Mouse (Mus musculus) brain, embryonic 18.5 days (tissue): ENCODE data around the gene Gli2.

Source experiments
- DNase-seq: peaks from one replicate; pipeline ENCODE4 v3.0.0-alpha.2; 2012; ENCODE audit warnings: low read depth, low spot score

Gene Gli2

DNA sequence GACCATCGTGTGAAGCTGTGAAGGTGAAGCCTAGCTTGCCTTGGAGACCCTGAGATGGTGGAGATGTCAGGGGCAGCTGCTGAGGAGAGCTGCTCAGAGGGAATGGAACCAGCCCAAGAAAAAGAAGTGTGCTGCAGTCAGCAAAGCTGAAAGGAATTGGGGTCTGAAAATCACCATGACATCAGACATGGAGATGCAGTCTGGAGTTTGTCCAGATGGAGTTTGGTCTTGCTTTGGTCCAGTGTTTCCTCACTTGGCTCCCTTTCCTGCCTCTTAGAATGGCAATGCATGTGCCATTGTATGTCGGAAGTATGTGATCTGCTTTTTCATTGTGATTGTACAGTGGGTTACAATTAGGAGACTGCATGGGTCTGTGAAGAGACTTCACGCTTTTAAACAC is 149.7 kb downstream of the Gli2 start:
- DNase-seq: no peak

DNA sequence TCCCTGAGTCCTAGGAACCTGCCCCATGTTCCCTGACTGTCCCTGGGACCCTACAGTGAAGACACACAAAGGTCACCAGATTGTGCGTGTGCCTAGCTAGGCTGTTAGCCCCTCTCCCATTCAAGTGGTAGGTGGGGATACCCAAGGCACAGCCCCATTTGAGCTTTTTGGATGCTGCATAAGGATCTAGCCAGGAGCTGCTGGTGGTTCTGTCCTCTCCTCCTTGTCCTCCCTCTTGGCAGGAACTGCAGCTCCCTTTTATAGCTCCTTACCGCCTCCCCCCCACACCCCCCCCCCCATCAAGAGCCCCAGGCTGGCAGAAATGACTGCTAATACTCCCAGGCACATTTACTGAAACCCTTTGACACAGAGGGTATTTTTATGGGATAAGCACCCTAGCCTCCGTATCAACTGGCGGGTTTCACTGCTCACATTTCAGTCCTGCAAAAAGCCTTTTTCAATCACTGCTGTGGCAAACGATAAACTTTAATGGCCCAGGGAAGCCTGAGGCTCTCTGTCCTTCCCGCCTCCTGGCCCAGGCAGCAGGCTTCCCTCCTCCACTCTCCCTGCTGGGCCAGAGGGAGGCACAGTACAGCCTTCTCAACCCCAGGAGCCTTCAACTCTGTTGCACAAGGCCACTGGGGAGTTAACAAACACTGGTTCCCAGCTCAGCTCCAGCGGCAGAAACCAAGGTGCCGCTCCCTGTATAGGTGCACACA is 151.4 kb downstream of the Gli2 start:
- DNase-seq: no peak

DNA sequence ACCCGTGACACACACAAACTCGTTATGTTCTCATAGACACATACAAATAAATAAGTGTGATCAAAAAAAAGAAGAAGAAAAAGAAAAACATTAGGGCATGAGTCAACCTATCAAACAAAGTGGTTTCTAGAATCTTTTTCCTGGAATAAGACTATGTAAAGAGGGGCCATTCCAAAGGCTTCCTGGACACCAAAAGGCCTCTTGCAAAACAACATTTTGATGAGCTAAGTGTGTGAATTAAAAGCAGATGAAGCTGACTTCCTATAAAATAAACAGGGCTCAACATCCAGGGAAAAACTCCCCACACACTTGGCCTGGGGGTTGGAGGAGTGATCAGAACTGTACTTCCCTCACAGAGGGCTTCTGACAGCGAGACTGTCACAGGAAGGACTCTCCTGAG is 155.1 kb downstream of the Gli2 start:
- no peak for DNase-seq

DNA sequence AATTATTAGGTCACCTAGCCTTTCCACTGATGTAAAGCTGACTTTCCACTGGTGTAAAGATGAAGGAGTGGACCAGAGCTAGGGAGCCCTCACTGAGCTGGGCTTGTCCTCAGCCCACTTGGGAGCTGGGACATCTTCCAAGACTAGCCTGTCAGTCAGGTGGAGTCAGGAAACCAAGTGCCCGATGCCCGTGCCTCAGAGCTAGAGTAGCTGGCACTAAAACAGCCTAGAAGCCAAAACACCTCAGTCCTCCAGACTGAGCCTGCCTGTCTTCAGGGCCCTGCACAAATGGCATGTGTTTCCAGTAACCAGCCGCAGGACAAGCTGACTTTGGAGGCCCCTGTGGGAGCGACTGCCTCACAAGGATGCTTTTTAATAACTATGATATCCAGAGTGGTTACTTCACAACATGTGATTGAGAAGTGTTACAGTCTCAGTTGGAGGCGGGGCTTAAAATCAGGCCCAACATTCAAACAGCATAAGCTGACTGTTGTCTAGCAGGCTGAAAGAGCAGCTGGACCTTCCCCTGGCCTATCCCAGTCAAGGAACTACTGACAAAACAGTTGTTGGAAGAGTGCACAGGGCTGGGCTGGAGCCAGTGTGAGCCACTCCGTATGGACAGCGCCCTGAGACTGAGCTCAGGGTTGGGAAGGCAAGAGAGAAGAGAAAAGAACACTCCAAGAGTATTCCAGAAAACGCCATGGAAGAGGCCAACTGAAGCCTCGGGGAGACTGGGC is 158.2 kb downstream of the Gli2 start:
- no peak for DNase-seq

DNA sequence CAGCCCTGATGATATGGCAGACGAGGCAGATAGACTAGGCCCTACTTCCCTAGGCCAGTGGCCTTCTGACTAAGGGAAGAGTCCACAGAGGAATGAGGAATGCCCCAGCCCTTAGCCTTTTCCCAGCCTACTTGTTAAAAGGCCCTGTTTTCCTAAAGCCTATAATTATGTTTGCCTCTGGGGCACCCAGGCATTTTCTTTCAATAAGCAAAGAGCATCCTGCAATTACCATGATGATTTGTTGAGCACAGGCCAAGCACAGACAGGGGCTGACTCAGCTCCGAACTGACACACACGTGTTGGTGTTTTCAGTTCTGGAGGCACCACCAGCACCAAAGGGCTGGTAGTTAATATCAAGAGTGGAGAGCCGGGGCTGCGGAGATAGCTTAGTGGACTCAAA is 162.0 kb downstream of the Gli2 start:
- DNase-seq: no peak

DNA sequence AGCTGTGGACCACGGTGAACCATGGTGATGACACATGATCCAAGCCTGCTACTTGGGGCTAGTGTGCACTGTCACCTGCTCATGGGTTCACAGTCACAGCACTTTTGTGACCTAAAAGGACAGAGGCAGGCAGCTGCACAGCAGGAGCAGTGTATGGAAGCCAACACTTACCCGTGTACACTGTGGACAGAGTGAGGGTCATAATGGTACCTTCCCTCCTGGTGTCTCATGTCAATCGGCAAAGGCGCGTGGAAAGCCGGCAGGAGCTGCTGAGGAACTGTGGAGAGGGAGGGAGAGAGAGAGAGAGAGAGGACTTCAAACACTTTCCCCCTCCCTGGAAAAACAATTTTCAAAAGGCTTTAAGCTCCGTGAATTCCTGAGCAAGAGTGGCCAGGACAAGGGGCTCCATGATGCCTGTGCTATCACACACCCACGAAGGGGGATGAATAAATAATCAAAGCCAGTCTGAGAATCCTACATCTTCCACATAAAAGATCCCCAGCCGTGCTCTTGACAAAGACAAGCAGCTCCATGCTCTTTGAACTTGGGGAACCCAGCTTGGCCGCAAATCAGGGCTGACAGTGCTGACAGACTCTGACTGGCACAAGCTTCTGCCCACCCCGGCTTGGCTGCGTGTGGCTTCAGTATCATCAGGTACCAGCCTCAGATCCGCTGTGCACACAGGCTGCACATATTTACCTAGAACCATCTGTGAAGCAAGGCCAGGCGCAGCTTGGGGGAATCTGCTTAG is 163.1 kb downstream of the Gli2 start:
- no peak for DNase-seq

DNA sequence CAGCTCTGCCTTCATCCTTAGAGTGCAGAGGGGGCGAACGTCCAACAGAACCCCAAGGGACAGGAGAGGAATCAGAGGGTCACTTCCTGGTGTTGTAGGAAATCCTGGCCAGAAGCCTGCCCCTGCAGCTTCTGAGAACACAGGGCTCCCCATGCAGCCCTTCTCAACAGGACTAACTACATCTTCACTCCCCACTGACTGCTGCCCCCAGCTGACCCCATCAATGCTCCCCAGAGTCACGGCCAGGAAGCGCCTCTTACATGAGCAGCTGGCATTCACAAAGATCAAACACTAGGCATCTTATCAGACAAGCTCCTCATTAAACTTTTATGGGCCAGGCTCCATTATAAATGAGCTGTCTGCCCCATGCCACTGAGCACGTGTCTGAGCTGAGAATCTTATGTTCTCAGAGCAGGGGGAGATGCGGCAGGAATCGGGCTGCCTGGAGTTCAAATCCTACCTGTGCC is 172.6 kb downstream of the Gli2 start:
- no peak for DNase-seq

DNA sequence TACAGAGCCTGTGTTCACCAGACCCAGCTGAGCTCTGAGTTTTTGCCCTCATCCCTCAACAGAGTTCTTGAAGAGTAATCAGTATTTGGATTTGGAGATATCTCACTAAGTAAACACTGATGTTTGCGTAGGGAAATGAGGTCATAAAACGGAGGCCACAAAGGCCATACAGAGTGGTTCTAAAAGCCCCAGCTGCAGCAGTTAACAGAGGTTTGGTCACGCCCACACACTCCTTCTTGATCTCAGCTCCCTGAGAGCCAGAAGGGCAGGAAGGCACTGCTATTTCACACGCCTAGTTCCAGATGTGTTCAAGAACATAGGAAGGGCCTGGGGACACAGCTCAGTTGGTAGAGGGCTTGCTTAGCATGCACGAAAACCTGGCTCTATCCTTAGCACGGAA is 175.1 kb downstream of the Gli2 start:
- DNase-seq: no peak

DNA sequence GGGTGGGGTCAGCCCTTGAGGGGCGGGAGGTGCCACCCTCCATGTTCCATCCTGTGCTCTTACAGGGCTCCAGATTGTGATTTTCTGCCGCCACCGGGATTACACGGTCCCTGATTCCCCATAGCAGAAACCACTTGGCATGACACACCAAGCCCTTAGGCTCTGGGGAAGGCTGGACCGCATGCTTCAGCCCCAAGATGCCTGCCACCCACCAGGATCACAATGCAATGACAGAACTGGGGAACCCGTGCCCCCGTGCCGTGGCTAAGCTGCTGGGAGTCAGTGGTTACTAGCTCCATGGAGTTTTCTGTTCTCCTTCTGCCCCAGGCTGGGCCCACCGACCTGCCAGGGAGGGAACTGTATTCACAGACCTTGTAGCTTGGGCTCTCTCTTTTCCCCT is 178.2 kb downstream of the Gli2 start:
- DNase-seq: no peak

DNA sequence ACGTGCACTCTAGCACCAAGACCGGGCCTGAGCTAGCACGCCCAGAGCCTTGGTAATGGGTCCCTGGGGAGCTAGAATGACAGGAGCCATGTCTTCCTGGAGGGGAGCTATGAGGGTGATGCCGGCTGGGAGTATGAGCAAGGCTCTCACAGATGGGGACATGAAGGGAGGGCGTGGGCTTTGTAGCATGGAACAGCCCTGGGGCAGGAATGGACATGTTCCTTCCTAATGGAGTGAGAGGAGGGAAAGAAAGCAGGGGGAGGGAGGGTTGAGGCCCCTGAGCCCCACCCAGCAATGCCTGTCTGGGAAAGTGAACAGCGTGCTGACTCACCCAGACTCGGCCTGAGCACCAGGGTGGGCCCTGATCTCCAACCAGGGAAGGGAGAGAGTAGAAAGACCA is 179.9 kb downstream of the Gli2 start:
- DNase-seq: no peak

DNA sequence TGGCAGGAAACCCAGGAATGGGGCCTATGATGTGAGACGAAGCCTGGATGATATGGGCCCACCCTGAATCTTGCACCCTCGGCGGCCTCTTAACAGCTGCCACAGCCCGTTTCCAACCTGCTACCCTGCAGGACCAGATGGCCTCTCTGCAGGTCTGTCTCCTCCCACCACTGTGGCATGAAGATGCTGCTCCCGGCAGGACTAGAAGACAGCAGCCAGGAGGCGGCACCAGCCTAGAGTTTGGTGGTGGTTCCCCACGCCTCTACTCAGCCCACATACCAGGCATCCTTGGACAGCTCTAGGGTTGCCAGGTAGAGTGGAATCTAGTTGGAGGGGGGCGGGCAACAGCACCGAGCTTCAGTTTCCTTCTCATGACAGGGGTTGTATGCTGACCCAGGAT is 188.7 kb downstream of the Gli2 start:
- DNase-seq: no peak

DNA sequence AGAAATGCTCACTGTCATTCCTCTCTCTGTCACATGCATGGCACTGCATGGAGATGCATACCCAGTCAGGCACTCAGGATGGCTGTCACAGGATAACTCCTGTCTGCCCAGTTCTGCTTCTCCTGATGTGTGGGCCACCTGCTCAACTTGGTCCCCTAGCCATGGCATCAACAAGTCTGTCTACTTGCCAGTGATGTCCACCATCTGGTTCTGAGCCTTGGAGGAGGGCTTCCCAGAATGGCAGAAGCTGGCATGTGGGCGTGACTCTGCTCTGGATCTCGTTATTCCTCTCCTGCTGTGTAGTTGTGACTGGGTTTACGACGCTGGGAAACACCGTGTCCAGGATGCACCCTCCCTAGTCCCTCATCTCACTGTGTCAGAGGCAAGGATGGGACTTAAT is 189.4 kb downstream of the Gli2 start:
- no peak for DNase-seq

DNA sequence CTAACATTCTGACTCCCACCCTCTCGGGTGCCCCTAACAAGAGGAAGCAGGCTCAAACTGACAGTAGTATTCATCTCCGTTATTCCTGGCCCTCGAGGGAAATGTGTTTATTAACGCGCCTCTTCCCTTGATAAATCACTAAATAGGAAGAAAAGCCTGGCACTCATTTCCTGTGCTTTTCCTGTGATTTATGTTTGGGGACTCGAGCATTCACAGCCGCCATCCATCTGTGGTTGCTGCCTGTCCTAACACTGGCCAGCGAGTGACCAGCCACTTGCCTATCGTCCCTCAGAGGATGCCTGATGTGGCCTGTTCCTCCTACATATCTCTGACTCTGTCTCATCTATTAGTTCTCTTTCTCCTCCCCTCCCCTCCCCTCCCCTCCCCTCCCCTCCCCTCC is 195.3 kb downstream of the Gli2 start:
- DNase-seq: no peak

DNA sequence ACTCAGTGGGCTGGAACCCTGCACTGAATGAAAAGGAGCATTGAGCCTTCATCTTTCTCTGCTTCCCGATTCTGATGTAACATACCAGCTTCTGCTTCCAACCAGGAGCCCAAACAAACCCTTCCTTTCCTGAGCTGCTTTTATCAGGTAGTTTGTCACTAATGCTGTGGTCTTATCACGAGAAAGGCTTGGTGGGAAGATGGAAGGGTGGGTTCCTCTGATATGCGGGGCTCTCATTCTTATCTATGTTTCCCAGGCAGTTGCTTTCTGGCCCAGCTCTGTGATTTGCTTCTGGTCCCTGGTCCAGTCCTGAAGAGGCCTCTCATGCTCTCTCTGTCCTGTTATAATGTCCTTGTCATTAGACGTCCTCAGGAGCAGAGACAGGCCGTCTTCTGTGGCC is 222.8 kb downstream of the Gli2 start:
- DNase-seq: no peak

DNA sequence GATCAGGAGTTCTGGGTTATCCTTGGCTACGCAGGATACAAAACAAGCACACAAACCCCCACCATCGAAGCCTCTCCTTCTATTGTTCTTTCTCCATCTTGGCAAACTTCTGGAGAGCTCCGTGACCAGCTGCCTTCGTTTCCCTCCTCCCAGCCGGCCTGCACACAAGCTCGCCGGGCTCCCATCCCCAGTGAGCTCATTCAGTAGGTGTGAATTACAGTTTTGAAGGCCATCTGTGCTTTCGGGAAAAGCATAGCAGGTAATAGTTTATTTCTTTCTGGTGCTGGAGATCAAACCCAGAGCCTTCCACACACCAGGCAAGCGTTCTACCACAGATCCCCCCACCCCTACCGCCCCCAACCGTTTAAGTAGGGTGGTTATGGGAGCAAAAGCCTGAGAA is 226.8 kb downstream of the Gli2 start:
- no peak for DNase-seq

DNA sequence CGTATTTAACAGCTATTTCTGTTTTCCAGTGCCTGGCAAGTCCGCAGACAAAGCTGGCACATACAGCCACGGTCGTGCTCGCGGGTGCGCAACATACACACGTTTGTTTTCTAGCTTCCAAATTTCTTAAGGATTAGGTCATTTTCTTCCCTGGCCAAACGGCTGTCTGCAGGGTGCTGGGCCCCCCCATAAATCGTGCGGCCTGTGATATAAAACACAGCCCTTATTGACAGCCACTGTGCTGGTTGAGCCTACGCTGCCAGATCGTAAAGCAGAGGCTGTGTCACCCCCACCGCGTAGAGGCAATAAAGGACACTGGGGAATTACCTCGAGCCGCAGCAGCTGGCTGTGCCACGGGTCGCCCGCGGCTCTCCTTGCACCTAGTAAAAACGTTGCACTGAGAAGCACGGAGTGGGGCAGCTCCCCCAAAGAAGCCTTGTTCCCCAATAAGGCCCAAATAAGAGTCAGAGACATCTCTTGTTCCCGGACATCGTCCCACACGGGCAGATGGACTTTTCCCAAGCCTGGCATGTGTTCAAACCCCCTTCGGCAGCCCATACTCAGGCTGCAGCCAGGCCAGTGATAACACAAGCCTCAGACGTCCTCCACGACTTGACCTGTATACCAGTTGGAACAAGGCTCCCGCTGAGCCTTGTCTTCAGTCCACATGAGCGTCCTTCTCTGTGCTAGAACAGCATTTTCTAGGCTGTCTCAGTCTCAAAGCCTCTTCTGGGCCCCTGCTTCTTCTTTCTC is 227.8 kb downstream of the Gli2 start:
- no peak for DNase-seq

DNA sequence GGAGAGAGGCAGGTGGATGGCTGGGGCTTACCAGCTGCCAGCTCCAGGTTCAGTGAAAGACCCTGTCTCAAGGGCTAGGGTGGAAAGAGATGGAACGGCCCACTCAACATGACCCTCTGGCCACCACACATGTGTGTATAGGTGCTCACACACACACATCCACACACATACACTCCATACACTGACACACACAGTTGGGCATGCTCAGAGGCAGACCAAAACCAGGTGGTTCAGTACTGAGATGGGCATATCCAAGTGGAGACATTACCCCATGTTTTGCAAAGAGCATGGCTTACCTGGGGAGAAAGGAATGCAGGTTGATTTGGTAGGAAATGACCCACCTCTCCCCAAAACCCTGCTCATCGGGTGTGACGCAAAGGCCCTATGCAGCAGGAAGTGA is 228.4 kb downstream of the Gli2 start:
- no peak for DNase-seq

DNA sequence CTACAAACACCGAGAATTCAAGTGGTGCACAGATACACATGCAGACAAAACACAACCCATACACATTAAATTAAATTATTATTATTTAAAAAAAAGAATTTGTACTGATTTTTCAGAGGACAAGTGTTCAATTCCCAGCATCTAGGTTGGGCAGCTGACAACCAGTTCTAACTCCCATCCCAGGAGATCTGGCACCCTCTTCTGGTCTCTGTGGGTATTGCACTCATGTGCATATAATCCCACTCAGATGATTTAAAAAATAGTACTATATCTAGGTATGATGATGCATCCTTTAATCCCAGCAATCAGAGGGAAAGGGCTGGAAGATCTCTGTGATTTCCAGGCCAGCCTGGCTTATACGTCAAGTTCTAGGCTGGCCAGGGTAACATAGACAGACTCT is 231.2 kb downstream of the Gli2 start:
- DNase-seq: no peak

DNA sequence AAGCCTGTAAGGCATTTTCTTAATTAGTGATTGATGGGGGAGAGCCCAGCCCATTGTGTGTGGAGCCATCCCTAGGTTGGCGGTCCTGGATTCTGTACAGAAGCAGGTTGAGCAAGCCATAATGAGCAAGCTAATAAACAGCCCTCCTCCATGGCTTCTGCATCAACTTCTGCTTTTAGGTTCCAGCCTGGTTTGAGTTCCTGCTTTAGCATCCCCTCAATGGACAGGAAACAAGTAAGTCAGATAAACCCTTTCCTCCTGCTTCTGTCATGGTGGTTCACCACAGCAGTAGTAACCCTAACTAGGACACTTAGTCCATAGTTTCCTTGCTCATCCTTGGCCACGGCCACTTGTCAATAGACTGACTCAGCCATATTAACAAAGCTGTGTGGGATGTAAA is 238.4 kb downstream of the Gli2 start:
- no peak for DNase-seq

DNA sequence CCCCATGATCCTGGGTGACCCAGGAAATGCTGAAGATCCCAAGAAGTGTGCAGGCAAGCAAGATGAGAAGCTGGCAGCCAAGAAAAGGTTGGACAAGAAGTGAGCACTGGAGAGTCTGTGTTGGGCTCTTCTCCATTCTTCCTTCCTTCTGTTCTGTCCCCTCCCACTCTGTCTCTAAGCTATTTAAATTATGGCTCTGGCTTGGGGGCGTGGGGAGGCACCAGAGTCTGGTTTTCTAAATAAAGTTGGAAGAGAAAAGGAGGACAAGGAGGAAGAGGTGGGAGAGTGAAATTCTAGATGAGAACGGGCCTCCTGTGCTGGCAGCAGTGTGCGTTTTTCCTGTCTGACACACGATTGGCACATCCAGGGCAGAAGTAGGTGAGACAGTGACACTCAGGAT is 243.1 kb downstream of the Gli2 start:
- no peak for DNase-seq

DNA sequence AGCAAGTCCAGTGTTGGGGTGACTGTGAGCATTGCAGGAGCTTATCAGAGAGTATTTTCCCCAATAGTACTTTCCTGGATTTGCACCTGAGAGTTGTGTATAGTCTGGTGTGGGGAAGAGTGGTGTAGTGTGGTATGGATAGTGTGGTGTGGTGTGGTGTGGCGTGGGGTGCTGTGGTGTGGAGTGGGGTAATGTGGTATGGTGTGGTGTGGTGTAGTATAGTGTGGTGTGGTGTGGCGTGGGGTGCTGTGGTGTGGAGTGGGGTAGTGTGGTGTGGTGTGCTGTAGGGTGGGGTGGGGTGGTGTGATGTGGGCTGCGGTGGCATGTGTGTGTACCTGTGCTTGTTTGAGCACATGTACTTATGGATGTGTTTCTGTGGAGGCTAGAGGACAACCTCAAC is 246.7 kb downstream of the Gli2 start:
- no peak for DNase-seq

DNA sequence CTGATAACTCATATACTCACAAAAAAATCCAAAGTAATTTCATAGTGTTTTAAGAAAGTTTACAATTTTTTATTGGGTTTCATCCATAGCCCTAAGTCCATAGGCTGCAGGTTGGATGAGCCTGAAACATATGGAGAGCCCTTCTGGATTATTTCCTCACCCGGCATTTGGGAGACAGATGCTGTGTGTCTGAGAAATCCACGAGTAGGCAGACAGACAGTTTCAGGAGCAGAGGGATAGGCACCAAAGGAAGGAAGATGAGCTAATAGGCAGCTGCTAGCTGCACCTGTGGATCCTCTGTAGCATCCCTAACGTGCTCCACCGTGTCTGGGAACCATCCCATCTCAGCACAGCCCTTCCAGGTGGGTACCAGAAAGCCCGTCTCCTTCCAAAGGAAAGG is 251.3 kb downstream of the Gli2 start:
- DNase-seq: no peak
